Mouse (Mus musculus) heart, embryonic 14.5 days (tissue): ENCODE measurements around the gene Tpk1. TPM values are rescaled to one million over a fixed set of nuclear protein-coding genes. Genes with fewer than 3 reads are reported as not detected.

Source experiments
- ATAC-seq: fragments of 200-750 bp; cut with Nextera tagmentation; 2 replicates; pipeline ENCODE4 v1.8.0; 2017; ENCODE audit warnings: low read depth, moderate TSS enrichment; ENCODE audit not compliant: insufficient number of reproducible peaks, insufficient read depth, low FRiP score
- H3K27ac ChIP-seq, 2 experiments: fragments of 200-500 bp in 1 of 2; fragments of 300-500 bp in 1 of 2; sonication (generic) in 1 of 2; replicated peaks in 1 of 2; 2 replicates each; pipeline ENCODE4 v1.5.1; 2012 to 2014; ENCODE audit warnings: low read depth in 2 of 2, low read length in 2 of 2, control low read depth in 1 of 2, mild to moderate bottlenecking in 1 of 2, mixed read lengths in 1 of 2; ENCODE audit not compliant: control insufficient read depth in 1 of 2, insufficient read depth in 1 of 2
- H3K27me3 ChIP-seq: fragments of 300-500 bp; sonication (generic); 2 replicates; pipeline ENCODE4 v1.6.1; 2014; ENCODE audit warnings: mild to moderate bottlenecking, low read length, control low read depth; ENCODE audit not compliant: control insufficient read depth, insufficient read depth
- H3K36me3 ChIP-seq: fragments of 300-500 bp; sonication (generic); 2 replicates; pipeline ENCODE4 v1.6.1; 2014; ENCODE audit warnings: mild to moderate bottlenecking, control low read depth, low read length, mixed read lengths; ENCODE audit not compliant: control insufficient read depth, insufficient read depth
- H3K4me1 ChIP-seq, 2 experiments: fragments of 200-500 bp in 1 of 2; fragments of 300-500 bp in 1 of 2; sonication (generic) in 1 of 2; 2 replicates each; pipeline ENCODE4 v1.6.1; 2012 to 2014; ENCODE audit warnings: low read length in 2 of 2, control low read depth in 1 of 2, mixed read lengths in 1 of 2; ENCODE audit not compliant: control insufficient read depth in 2 of 2, insufficient read depth in 2 of 2
- H3K4me2 ChIP-seq: fragments of 300-500 bp; sonication (generic); 2 replicates; pipeline ENCODE4 v1.6.1; 2014; ENCODE audit warnings: mild to moderate bottlenecking, low read length
- H3K4me3 ChIP-seq, 2 experiments: fragments of 200-500 bp in 1 of 2; fragments of 300-500 bp in 1 of 2; sonication (generic) in 1 of 2; 2 replicates each; pipeline ENCODE4 v1.5.1; 2012 to 2014; ENCODE audit warnings: low read length in 2 of 2, mild to moderate bottlenecking in 2 of 2, control low read depth in 1 of 2, low read depth in 1 of 2, moderate library complexity in 1 of 2; ENCODE audit not compliant: control insufficient read depth in 1 of 2, insufficient read depth in 1 of 2
- H3K9ac ChIP-seq: fragments of 300-500 bp; sonication (generic); 2 replicates; pipeline ENCODE4 v1.6.1; 2014; ENCODE audit warnings: mild to moderate bottlenecking, low read length
- H3K9me3 ChIP-seq: fragments of 300-500 bp; sonication (generic); 2 replicates; pipeline ENCODE4 v1.6.1; 2016; ENCODE audit warnings: low read length, control low read depth; ENCODE audit not compliant: control insufficient read depth
- whole genome bisulfite sequencing: fragments of 180-500 bp; shearing (Covaris S2); extraction: QIAGEN DNeasy Blood & Tissue Kit; methylation state at CpG from one replicate; pipeline ENCODE4 v1.1.7; 2014; 5-methylcytosine and 5-hydroxymethylcytosine counted together
- polyA plus RNA-seq: library from polyadenylated mRNA; unstranded; fragments of >200 nt; fragmentation: Nextera tagmentation; extraction: Ambion mirVana; gene quantifications from 2 replicates; pipeline ENCODE4 v1.2.1, GENCODE M21; 2014

Gene Tpk1
- polyA plus RNA-seq, 1 experiment from 2014 or later = 8.6 TPM

- H3K27ac ChIP-seq = no peak overlapping the region
- no peaks in the 10 kb centered on the region for H3K36me3 ChIP-seq
- no peak for ATAC-seq
- no peak overlapping the region for H3K4me3 ChIP-seq
- no peaks in the 10 kb centered on the region for H3K9me3 ChIP-seq
- no peaks in the 10 kb centered on the region for H3K27me3 ChIP-seq
- no peak overlapping the region for H3K9ac ChIP-seq
- no peaks in the 10 kb centered on the region for H3K4me1 ChIP-seq
- H3K4me2 ChIP-seq = no peak overlapping the region
- WGBS = 71% methylated on average over 3 of the region's 3 CpGs
These were observed 185.4 kb downstream of the Tpk1 start for GRCm38 (mm10) chr6:43480687-43481086.

- H3K9me3 ChIP-seq = no peaks in the 10 kb centered on the region
- 70% methylated on average over 7 of the region's 7 CpGs for WGBS
These were observed 187.3 kb downstream of the Tpk1 start for GRCm38 (mm10) chr6:43478810-43479209.

GRCm38 (mm10) chr6:43476406-43476805 lies 189.7 kb downstream of the Tpk1 start:
- Histone ChIP-seq H3K4me3 (no peak overlapping the region), H3K36me3 (no peaks in the 10 kb centered on the region), H3K27ac (no peak overlapping the region), H3K9me3 (no peaks in the 10 kb centered on the region), H3K9ac (no peak overlapping the region), H3K4me1 (no peaks in the 10 kb centered on the region), H3K27me3 (no peaks in the 10 kb centered on the region), H3K4me2 (no peak overlapping the region)
- 85% methylated on average over 3 of the region's 3 CpGs for WGBS
- ATAC-seq = no peak

More at GRCm38 (mm10) chr6:43478810-43479209, 187.3 kb downstream of the Tpk1 start:
- no peaks in the 10 kb centered on the region for H3K27me3 ChIP-seq
- H3K4me1 ChIP-seq = no peaks in the 10 kb centered on the region
- H3K27ac ChIP-seq = no peak overlapping the region
- no peaks in the 10 kb centered on the region for H3K36me3 ChIP-seq
- no peak for ATAC-seq
- H3K9ac ChIP-seq = no peak overlapping the region
- no peak overlapping the region for H3K4me3 ChIP-seq
- H3K4me2 ChIP-seq = no peak overlapping the region

- Histone ChIP-seq H3K4me1 (no peaks in the 10 kb centered on the region), H3K27me3 (no peaks in the 10 kb centered on the region)
These were observed 190.2 kb downstream of the Tpk1 start for GRCm38 (mm10) chr6:43475921-43476320.

GRCm38 (mm10) chr6:43471556-43471955 lies 194.5 kb downstream of the Tpk1 start:
- no peaks in the 10 kb centered on the region for H3K36me3 ChIP-seq
- H3K4me1 ChIP-seq = no peaks in the 10 kb centered on the region
- H3K27ac ChIP-seq = no peak overlapping the region
- no peak overlapping the region for H3K4me3 ChIP-seq
- ATAC-seq = no peak
- H3K9me3 ChIP-seq = no peaks in the 10 kb centered on the region
- H3K27me3 ChIP-seq = no peaks in the 10 kb centered on the region
- H3K9ac ChIP-seq = no peak overlapping the region
- H3K4me2 ChIP-seq = no peak overlapping the region
- 61% methylated on average over 1 of the region's 1 CpGs for WGBS

More at GRCm38 (mm10) chr6:43475921-43476320, 190.2 kb downstream of the Tpk1 start:
- Histone ChIP-seq H3K27ac (no peak overlapping the region), H3K36me3 (no peaks in the 10 kb centered on the region), H3K4me2 (no peak overlapping the region), H3K9ac (no peak overlapping the region), H3K4me3 (no peak overlapping the region), H3K9me3 (no peaks in the 10 kb centered on the region)
- no peak for ATAC-seq

- H3K4me1 ChIP-seq = no peaks in the 10 kb centered on the region
- 82% methylated on average over 10 of the region's 10 CpGs for WGBS
- H3K27me3 ChIP-seq = no peaks in the 10 kb centered on the region
- H3K4me2 ChIP-seq = no peak overlapping the region
- H3K9me3 ChIP-seq = no peaks in the 10 kb centered on the region
- no peak overlapping the region for H3K4me3 ChIP-seq
- H3K36me3 ChIP-seq = no peaks in the 10 kb centered on the region
- no peak overlapping the region for H3K27ac ChIP-seq
- ATAC-seq = no peak
- no peak overlapping the region for H3K9ac ChIP-seq
These were observed 197.1 kb downstream of the Tpk1 start for GRCm38 (mm10) chr6:43468821-43469594.

- Histone ChIP-seq H3K9me3 (no peaks in the 10 kb centered on the region), H3K27me3 (no peaks in the 10 kb centered on the region), H3K4me1 (no peaks in the 10 kb centered on the region), H3K36me3 (no peaks in the 10 kb centered on the region), H3K4me2 (no peak overlapping the region), H3K9ac (no peak overlapping the region), H3K27ac (no peak overlapping the region), H3K4me3 (no peak overlapping the region)
- 78% methylated on average over 2 of the region's 2 CpGs for WGBS
- ATAC-seq = no peak
These were observed 203.2 kb downstream of the Tpk1 start for GRCm38 (mm10) chr6:43462849-43463369.
